Mouse (Mus musculus) frontal cortex, postnatal 25 days (tissue): ENCODE measurements around the gene Fbxl20.
"Not testable (repeated sequence)": the region's sequence is repeated elsewhere in the genome, so short reads cannot be mapped to it uniquely, and the experiment has no call there.

ENCODE experiments used
- DNase-seq, 2 experiments: peaks; one replicate each; pipeline ENCODE4 v3.0.0; 2022; ENCODE audit warnings: low spot score in 2 of 2

The Fbxl20 gene

GRCm38 (mm10) chr11:98149786-98150624 is at the start of gene Fbxl20:
Fbxl20 (minus strand) TSS chr11:98150403.
- peak; percentile 68 to 81 for DNase-seq

GRCm38 (mm10) chr11:98192901-98193805 is 43.0 kb upstream of the Fbxl20 start, which contains the start of gene Med1:
Med1 (minus strand) TSS chr11:98193293.
- DNase-seq, result peak; percentile 87

- no peak for DNase-seq
Observed at GRCm38 (mm10) chr11:98190820-98191219, 40.6 kb upstream of the Fbxl20 start.

- DNase-seq, result no peak
Observed at GRCm38 (mm10) chr11:98187640-98188395, 37.6 kb upstream of the Fbxl20 start.

- not testable (repeated sequence) for DNase-seq
Observed at GRCm38 (mm10) chr11:98182149-98182548, 31.9 kb upstream of the Fbxl20 start.

- no peak for DNase-seq
Observed at GRCm38 (mm10) chr11:98168400-98168799, 18.2 kb upstream of the Fbxl20 start.

- no peak for DNase-seq
Observed at GRCm38 (mm10) chr11:98155094-98155493, 4.9 kb upstream of the Fbxl20 start.

- DNase-seq, result no peak
Observed at GRCm38 (mm10) chr11:98150625-98151156, 488 bp upstream of the Fbxl20 start.

- peak; percentile 81 to 86 for DNase-seq
Observed at GRCm38 (mm10) chr11:98149304-98149750, 876 bp downstream of the Fbxl20 start.

- no peak for DNase-seq
Observed at GRCm38 (mm10) chr11:98148551-98149301, 1.5 kb downstream of the Fbxl20 start.

GRCm38 (mm10) chr11:98145856-98146255 is 4.3 kb downstream of the Fbxl20 start:
- no peak for DNase-seq

GRCm38 (mm10) chr11:98142545-98142944 is 7.7 kb downstream of the Fbxl20 start:
- no peak for DNase-seq

- no peak for DNase-seq
Observed at GRCm38 (mm10) chr11:98138894-98139293, 11.3 kb downstream of the Fbxl20 start.

- no peak for DNase-seq
Observed at GRCm38 (mm10) chr11:98137836-98138235, 12.4 kb downstream of the Fbxl20 start.

GRCm38 (mm10) chr11:98134951-98135350 is 15.3 kb downstream of the Fbxl20 start:
- no peak for DNase-seq

- DNase-seq, result no peak
Observed at GRCm38 (mm10) chr11:98123424-98123823, 26.8 kb downstream of the Fbxl20 start.

- DNase-seq, result no peak
Observed at GRCm38 (mm10) chr11:98114363-98114762, 35.8 kb downstream of the Fbxl20 start.

GRCm38 (mm10) chr11:98113504-98113903 is 36.7 kb downstream of the Fbxl20 start:
- DNase-seq, result no peak

- no peak for DNase-seq
Observed at GRCm38 (mm10) chr11:98109706-98110105, 40.5 kb downstream of the Fbxl20 start.

- DNase-seq, result no peak
Observed at GRCm38 (mm10) chr11:98101332-98101731, 48.9 kb downstream of the Fbxl20 start.

- DNase-seq, result no peak
Observed at GRCm38 (mm10) chr11:98090583-98090982, 59.6 kb downstream of the Fbxl20 start.
